Mouse (Mus musculus): ENCODE results near the gene Exoc4. TPM values are rescaled to one million over a fixed set of nuclear protein-coding genes. Genes with fewer than 3 reads are reported as not detected.

Exoc4 gene
- polyA plus RNA-seq, 1 experiment from 2014 or later = 36.7 TPM

- H3K27me3 ChIP-seq = no peaks in the 10 kb centered on the region
- H3K4me1 ChIP-seq = 0 out of 2 replicates have a peak, but pooled peaks cover 3% of the 10 kb centered on the region
- H3K9ac ChIP-seq = no peak overlapping the region
- peaks cover 2% of the 10 kb centered on the region for H3K36me3 ChIP-seq
- no peak overlapping the region for H3K27ac ChIP-seq
- 39% methylated on average over 3 of the region's 3 CpGs for WGBS
- ATAC-seq (ENCODE audit: insufficient number of reproducible peaks, insufficient read depth, low FRiP score, low TSS enrichment, low read depth) = no peak
- no peaks in the 10 kb centered on the region for H3K9me3 ChIP-seq
- H3K4me3 ChIP-seq = no peak overlapping the region
- H3K4me2 ChIP-seq = no peak overlapping the region
These were observed 12.7 kb downstream of the Exoc4 start for GRCm38 (mm10) chr6:33261606-33262005.

GRCm38 (mm10) chr6:33263950-33264349 lies 15.1 kb downstream of the Exoc4 start:
- 75% methylated on average over 5 of the region's 5 CpGs for WGBS
- Histone ChIP-seq H3K27ac (no peak overlapping the region), H3K36me3 (peaks cover 14% of the 10 kb centered on the region), H3K4me3 (no peak overlapping the region), H3K4me2 (no peak overlapping the region), H3K4me1 (0 out of 2 replicates have a peak, but pooled peaks cover 3% of the 10 kb centered on the region), H3K27me3 (no peaks in the 10 kb centered on the region), H3K9ac (no peak overlapping the region), H3K9me3 (no peaks in the 10 kb centered on the region)
- no peak for ATAC-seq (ENCODE audit: insufficient number of reproducible peaks, insufficient read depth, low FRiP score, low TSS enrichment, low read depth)

GRCm38 (mm10) chr6:33264388-33264787 lies 15.5 kb downstream of the Exoc4 start:
- H3K27me3 ChIP-seq = no peaks in the 10 kb centered on the region
- no peaks in the 10 kb centered on the region for H3K9me3 ChIP-seq
- no peak overlapping the region for H3K4me3 ChIP-seq
- H3K4me2 ChIP-seq = no peak overlapping the region
- no peak for ATAC-seq (ENCODE audit: insufficient number of reproducible peaks, insufficient read depth, low FRiP score, low TSS enrichment, low read depth)
- no peak overlapping the region for H3K27ac ChIP-seq
- H3K9ac ChIP-seq = no peak overlapping the region
- 79% methylated on average over 2 of the region's 2 CpGs for WGBS
- peaks cover 14% of the 10 kb centered on the region for H3K36me3 ChIP-seq
- H3K4me1 ChIP-seq = 0 out of 2 replicates have a peak, but pooled peaks cover 3% of the 10 kb centered on the region

- H3K4me1 ChIP-seq = no peaks in the 10 kb centered on the region
- ATAC-seq (ENCODE audit: insufficient number of reproducible peaks, insufficient read depth, low FRiP score, low TSS enrichment, low read depth) = no peak
- H3K4me3 ChIP-seq = no peak overlapping the region
- no peaks in the 10 kb centered on the region for H3K27me3 ChIP-seq
- H3K9me3 ChIP-seq = no peaks in the 10 kb centered on the region
- H3K4me2 ChIP-seq = no peak overlapping the region
- no peak overlapping the region for H3K9ac ChIP-seq
- WGBS = 66% methylated on average over 6 of the region's 6 CpGs
- H3K27ac ChIP-seq = no peak overlapping the region
- peaks cover 21% of the 10 kb centered on the region for H3K36me3 ChIP-seq
These were observed 18.7 kb downstream of the Exoc4 start for GRCm38 (mm10) chr6:33267571-33267970.

GRCm38 (mm10) chr6:33283523-33283922 lies 34.6 kb downstream of the Exoc4 start:
- Histone ChIP-seq H3K36me3 (no peaks in the 10 kb centered on the region), H3K27me3 (no peaks in the 10 kb centered on the region), H3K4me3 (no peak overlapping the region), H3K9ac (no peak overlapping the region), H3K27ac (no peak overlapping the region), H3K4me1 (peaks cover 6% of the 10 kb centered on the region; the same call in 1 of the 2 replicates), H3K4me2 (no peak overlapping the region), H3K9me3 (no peaks in the 10 kb centered on the region)
- no peak for ATAC-seq (ENCODE audit: insufficient number of reproducible peaks, insufficient read depth, low FRiP score, low TSS enrichment, low read depth)
- WGBS = 22% methylated on average over 3 of the region's 3 CpGs

GRCm38 (mm10) chr6:33283936-33284335 lies 35.1 kb downstream of the Exoc4 start:
- ATAC-seq (ENCODE audit: insufficient number of reproducible peaks, insufficient read depth, low FRiP score, low TSS enrichment, low read depth) = no peak
- Histone ChIP-seq H3K4me1 (peaks cover 6% of the 10 kb centered on the region; the same call in 1 of the 2 replicates), H3K9ac (no peak overlapping the region), H3K27ac (no peak overlapping the region), H3K36me3 (no peaks in the 10 kb centered on the region), H3K27me3 (no peaks in the 10 kb centered on the region), H3K4me3 (no peak overlapping the region), H3K9me3 (no peaks in the 10 kb centered on the region), H3K4me2 (no peak overlapping the region)
- WGBS = 56% methylated on average over 4 of the region's 4 CpGs

- 70% methylated on average over 6 of the region's 6 CpGs for WGBS
- H3K4me1 ChIP-seq = peaks cover 6% of the 10 kb centered on the region; the same call in 1 of the 2 replicates
- H3K9ac ChIP-seq = no peak overlapping the region
- no peaks in the 10 kb centered on the region for H3K36me3 ChIP-seq
- H3K4me3 ChIP-seq = no peak overlapping the region
- H3K9me3 ChIP-seq = no peaks in the 10 kb centered on the region
- no peak overlapping the region for H3K27ac ChIP-seq
- ATAC-seq (ENCODE audit: insufficient number of reproducible peaks, insufficient read depth, low FRiP score, low TSS enrichment, low read depth) = no peak
- no peaks in the 10 kb centered on the region for H3K27me3 ChIP-seq
- no peak overlapping the region for H3K4me2 ChIP-seq
These were observed 37.5 kb downstream of the Exoc4 start for GRCm38 (mm10) chr6:33286376-33286775.

GRCm38 (mm10) chr6:33294626-33295025 lies 45.7 kb downstream of the Exoc4 start:
- peaks cover 3% of the 10 kb centered on the region; the same call in 1 of the 2 replicates for H3K36me3 ChIP-seq
- no peaks in the 10 kb centered on the region for H3K27me3 ChIP-seq
- no peak overlapping the region for H3K27ac ChIP-seq
- ATAC-seq (ENCODE audit: insufficient number of reproducible peaks, insufficient read depth, low FRiP score, low TSS enrichment, low read depth) = no peak
- no peak overlapping the region for H3K9ac ChIP-seq
- no peaks in the 10 kb centered on the region for H3K9me3 ChIP-seq
- 63% methylated on average over 2 of the region's 2 CpGs for WGBS
- no peak overlapping the region for H3K4me3 ChIP-seq
- no peaks in the 10 kb centered on the region for H3K4me1 ChIP-seq
- H3K4me2 ChIP-seq = no peak overlapping the region

GRCm38 (mm10) chr6:33297566-33297965 lies 48.7 kb downstream of the Exoc4 start:
- Histone ChIP-seq H3K27me3 (no peaks in the 10 kb centered on the region), H3K4me3 (no peak overlapping the region), H3K9me3 (no peaks in the 10 kb centered on the region), H3K36me3 (peaks cover 3% of the 10 kb centered on the region; the same call in 1 of the 2 replicates), H3K4me1 (peaks cover under 1% of the 10 kb centered on the region), H3K27ac (no peak overlapping the region), H3K4me2 (no peak overlapping the region), H3K9ac (no peak overlapping the region)
- 87% methylated on average over 3 of the region's 3 CpGs for WGBS
- ATAC-seq (ENCODE audit: insufficient number of reproducible peaks, insufficient read depth, low FRiP score, low TSS enrichment, low read depth) = no peak

- ATAC-seq (ENCODE audit: insufficient number of reproducible peaks, insufficient read depth, low FRiP score, low TSS enrichment, low read depth) = no peak
- H3K9me3 ChIP-seq = no peaks in the 10 kb centered on the region
- no peaks in the 10 kb centered on the region for H3K27me3 ChIP-seq
- peaks cover 3% of the 10 kb centered on the region; the same call in 1 of the 2 replicates for H3K36me3 ChIP-seq
- no peak overlapping the region for H3K27ac ChIP-seq
- no peak overlapping the region for H3K4me2 ChIP-seq
- no peak overlapping the region for H3K4me3 ChIP-seq
- 79% methylated on average over 1 of the region's 1 CpGs for WGBS
- H3K4me1 ChIP-seq = peaks cover 11% of the 10 kb centered on the region
- H3K9ac ChIP-seq = no peak overlapping the region
These were observed 49.9 kb downstream of the Exoc4 start for GRCm38 (mm10) chr6:33298768-33299167.

GRCm38 (mm10) chr6:33305996-33306395 lies 57.1 kb downstream of the Exoc4 start:
- Histone ChIP-seq H3K36me3 (no peaks in the 10 kb centered on the region), H3K27ac (no peak overlapping the region), H3K27me3 (no peaks in the 10 kb centered on the region), H3K4me1 (peaks cover 11% of the 10 kb centered on the region), H3K4me2 (no peak overlapping the region), H3K9ac (no peak overlapping the region), H3K9me3 (no peaks in the 10 kb centered on the region), H3K4me3 (no peak overlapping the region)
- no peak for ATAC-seq (ENCODE audit: insufficient number of reproducible peaks, insufficient read depth, low FRiP score, low TSS enrichment, low read depth)
- 58% methylated on average over 1 of the region's 1 CpGs for WGBS

GRCm38 (mm10) chr6:33308646-33309045 lies 59.8 kb downstream of the Exoc4 start:
- 72% methylated on average over 2 of the region's 2 CpGs for WGBS

More at GRCm38 (mm10) chr6:33308646-33309045, 59.8 kb downstream of the Exoc4 start:
- Histone ChIP-seq H3K36me3 (no peaks in the 10 kb centered on the region), H3K27me3 (no peaks in the 10 kb centered on the region), H3K27ac (no peak overlapping the region), H3K4me1 (no peaks in the 10 kb centered on the region), H3K9me3 (no peaks in the 10 kb centered on the region), H3K4me2 (no peak overlapping the region), H3K9ac (no peak overlapping the region), H3K4me3 (no peak overlapping the region)
- ATAC-seq (ENCODE audit: insufficient number of reproducible peaks, insufficient read depth, low FRiP score, low TSS enrichment, low read depth) = no peak

All from embryonic facial prominence, embryonic 13.5 days (tissue).